Mouse (Mus musculus) kidney, embryonic 15.5 days (tissue): ENCODE results near the gene Ramp1. TPM values are rescaled to one million over a fixed set of nuclear protein-coding genes. Genes with fewer than 3 reads are reported as not detected.

ENCODE experiments used
- polyA plus RNA-seq: library from polyadenylated mRNA; unstranded; fragments of >200 nt; fragmentation: Nextera tagmentation; extraction: Ambion mirVana; gene quantifications from 2 replicates; pipeline ENCODE4 v1.2.1, GENCODE M21; 2015

The Ramp1 gene
- polyA plus RNA-seq, 1 experiment from 2014 or later = 2.4 TPM

Other genes starting within 250 kb of the Ramp1 start
- not detected in 2 replicates for gene Prlh, start 226.7 kb upstream of the Ramp1 start, polyA plus RNA-seq
- 8.3 and 9.6 TPM in 2 replicates for gene Rab17, start 210.2 kb upstream of the Ramp1 start, polyA plus RNA-seq
- gene Lrrfip1, start 181.1 kb upstream of the Ramp1 start, polyA plus RNA-seq = 42.6 and 43.9 TPM in 2 replicates
- 0.61 and 1.5 TPM in 2 replicates for gene Rbm44, start 34.7 kb upstream of the Ramp1 start, polyA plus RNA-seq
- gene Ube2f, start 70.5 kb downstream of the Ramp1 start, polyA plus RNA-seq = 72.6 and 77.9 TPM in 2 replicates
- gene Scly, start 118.5 kb downstream of the Ramp1 start, polyA plus RNA-seq = 21.7 and 22.2 TPM in 2 replicates
- 0.06 and 0.10 TPM in 2 replicates for gene Espnl, start 142.3 kb downstream of the Ramp1 start, polyA plus RNA-seq
- 0.53 and 0.73 TPM in 2 replicates for gene Klhl30, start 171.2 kb downstream of the Ramp1 start, polyA plus RNA-seq
- 1.9 and 2.0 TPM in 2 replicates for gene Erfe, start 186.6 kb downstream of the Ramp1 start, polyA plus RNA-seq
- gene Ilkap, start 219.0 kb downstream of the Ramp1 start, polyA plus RNA-seq = 132 and 141 TPM in 2 replicates
- 67.4 and 70.0 TPM in 2 replicates for gene Hes6, start 234.2 kb downstream of the Ramp1 start, polyA plus RNA-seq